9 mouse cellular contexts compared by ENCODE assay signal in the genomic region with DNA sequence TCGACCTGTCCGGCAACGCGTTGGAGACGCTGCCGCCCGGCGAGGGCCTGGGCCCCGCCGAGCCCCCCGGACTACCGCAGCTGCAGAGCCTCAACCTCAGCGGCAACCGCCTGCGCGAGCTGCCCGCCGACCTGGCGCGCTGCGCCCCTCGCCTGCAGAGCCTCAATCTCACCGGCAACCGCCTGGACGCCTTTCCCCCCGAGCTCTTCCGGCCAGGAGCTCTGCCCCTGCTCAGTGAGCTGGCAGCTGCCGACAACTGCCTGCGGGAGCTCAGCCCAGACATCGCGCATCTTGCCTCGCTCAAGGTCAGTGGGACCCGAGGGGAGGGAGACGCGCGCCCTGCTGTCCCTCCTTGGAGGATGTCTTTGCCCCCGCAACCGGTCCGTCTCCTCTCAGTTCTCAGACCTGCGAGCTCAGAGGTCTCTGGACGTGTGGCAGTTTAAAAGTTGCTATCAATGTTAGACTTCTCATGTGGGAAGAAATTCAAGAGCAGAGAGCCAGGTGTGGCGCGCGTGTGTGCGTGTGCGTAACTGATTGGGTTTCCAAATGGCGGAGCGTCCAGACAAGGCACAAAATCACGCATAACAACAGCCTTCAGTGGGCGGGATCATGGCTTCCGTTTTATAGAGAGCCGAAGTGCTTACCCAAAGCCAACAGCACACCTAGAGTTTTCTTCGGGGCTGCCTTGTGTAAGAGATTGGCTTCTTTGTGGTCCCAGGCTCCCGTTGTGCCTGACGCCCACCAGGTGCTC. TPM values are rescaled to one million over a fixed set of nuclear protein-coding genes. Genes with fewer than 3 reads are reported as not detected.
A peak's percentile ranks its signal among the peaks of the same experiment; 100 is the strongest.
DNase-seq lines count a peak whose midpoint lies in the region; ATAC-seq and TF ChIP-seq lines count a peak whose summit lies in the region.
"Had no signal": no experiment of that assay in that cellular context is flagged by ENCODE, and none has a peak within 500 bp of the region (broad histone marks: within the 10 kb centered on the region; RNA-seq: fewer than 3 reads in every experiment).

No protein-coding gene starts in this region.

- no peaks in the 10 kb centered on the region for H3K9me3 ChIP-seq in lung, embryonic 14.5 days (ENCODE audit: low read depth, low read length)
- no peaks in the 10 kb centered on the region for H3K9me3 ChIP-seq in forebrain, postnatal 0 days (ENCODE audit: low read length)
- no peaks in the 10 kb centered on the region for H3K9me3 ChIP-seq in limb, embryonic 12.5 days
- H3K9me3 ChIP-seq in neural tube, embryonic 12.5 days, result no peaks in the 10 kb centered on the region

- H3K9ac ChIP-seq in lung, embryonic 14.5 days, result peak overlapping the region; percentile 91
- peak overlapping the region; percentile 85 for H3K9ac ChIP-seq in forebrain, postnatal 0 days
- peak overlapping the region; percentile 97 for H3K9ac ChIP-seq in limb, embryonic 12.5 days (replicated peaks)
- peak overlapping the region; percentile 98 for H3K9ac ChIP-seq in neural tube, embryonic 12.5 days

- peak; percentile 20 for DNase-seq in lung, embryonic 14.5 days
- DNase-seq in lung, adult 18-20 months, result no peak
- DNase-seq in T-cell, adult 2 months (ENCODE audit: low spot score), result peak; percentile 34
- DNase-seq in forebrain, postnatal 0 days, result peak; percentile 33
- no peak for DNase-seq in right cerebral cortex, postnatal 36 days (ENCODE audit: low spot score in 2 of 2)
- no peak for DNase-seq in urinary bladder, postnatal 4 days (ENCODE audit: low spot score in 2 of 2)

- H3K4me1 ChIP-seq in lung, embryonic 14.5 days (ENCODE audit: insufficient read depth), result peaks cover 12% of the 10 kb centered on the region
- H3K4me1 ChIP-seq in forebrain, postnatal 0 days (ENCODE audit: insufficient read depth), result peaks cover 12% of the 10 kb centered on the region
- peaks cover 24% of the 10 kb centered on the region for H3K4me1 ChIP-seq in limb, embryonic 12.5 days (replicated peaks)
- peaks cover 21% of the 10 kb centered on the region for H3K4me1 ChIP-seq in neural tube, embryonic 12.5 days

- peak overlapping the region; percentile 96 for H3K4me2 ChIP-seq in lung, embryonic 14.5 days
- H3K4me2 ChIP-seq in forebrain, postnatal 0 days (ENCODE audit: low read depth), result peak overlapping the region; percentile 93
- H3K4me2 ChIP-seq in limb, embryonic 12.5 days, result peak overlapping the region; percentile 99
- peak overlapping the region; percentile 100 for H3K4me2 ChIP-seq in neural tube, embryonic 12.5 days (replicated peaks)

- no peak for TF ChIP-seq CTCF in lung, embryonic 14.5 days (IDR thresholded peaks at IDR 0.05; ENCODE audit: low read depth)
- no peak for TF ChIP-seq CTCF in forebrain, postnatal 0 days (IDR thresholded peaks at IDR 0.05; ENCODE audit: low read depth)

- H3K4me3 ChIP-seq in lung, embryonic 14.5 days (ENCODE audit: low read depth, low read length), result peak overlapping the region; percentile 99
- peak overlapping the region; percentile 93 for H3K4me3 ChIP-seq in forebrain, postnatal 0 days (ENCODE audit: low read depth, low read length)
- H3K4me3 ChIP-seq in limb, embryonic 12.5 days (replicated peaks), result peak overlapping the region; percentile 100
- peak overlapping the region; percentile 100 for H3K4me3 ChIP-seq in neural tube, embryonic 12.5 days

- H3K27ac ChIP-seq in lung, embryonic 14.5 days (ENCODE audit: low read depth), result peak overlapping the region; percentile 46; the same call in 1 of the 2 replicates
- H3K27ac ChIP-seq in forebrain, postnatal 0 days (ENCODE audit: low read depth, low read length), result peak overlapping the region; percentile 64
- peak overlapping the region; percentile 72 for H3K27ac ChIP-seq in limb, embryonic 12.5 days
- H3K27ac ChIP-seq in neural tube, embryonic 12.5 days, result 0 out of 2 replicates have a peak overlapping the region, but pooled peaks have one; percentile 5

- H3K36me3 ChIP-seq in lung, embryonic 14.5 days (ENCODE audit: insufficient read depth), result peaks cover 35% of the 10 kb centered on the region
- H3K36me3 ChIP-seq in forebrain, postnatal 0 days (ENCODE audit: insufficient read depth), result peaks cover 24% of the 10 kb centered on the region
- peaks cover 40% of the 10 kb centered on the region for H3K36me3 ChIP-seq in limb, embryonic 12.5 days
- H3K36me3 ChIP-seq in neural tube, embryonic 12.5 days, result peaks cover 31% of the 10 kb centered on the region

- no peaks in the 10 kb centered on the region for H3K27me3 ChIP-seq in lung, embryonic 14.5 days (ENCODE audit: insufficient read depth, low read length)
- H3K27me3 ChIP-seq in forebrain, postnatal 0 days (ENCODE audit: insufficient read depth, low read length), result no peaks in the 10 kb centered on the region
- no peaks in the 10 kb centered on the region for H3K27me3 ChIP-seq in limb, embryonic 12.5 days
- no peaks in the 10 kb centered on the region for H3K27me3 ChIP-seq in neural tube, embryonic 12.5 days (replicated peaks)

- no peak for ATAC-seq in lung, embryonic 14.5 days (ENCODE audit: insufficient read depth)
- ATAC-seq in forebrain, postnatal 0 days, result no peak; the same call in 1 of the 2 replicates
- ATAC-seq in limb, embryonic 12.5 days (ENCODE audit: insufficient number of reproducible peaks, insufficient read depth, low FRiP score, low TSS enrichment, low read depth), result no peak
- no peak for ATAC-seq in neural tube, embryonic 12.5 days (ENCODE audit: low FRiP score, low read depth)

- whole genome bisulfite sequencing in lung, embryonic 14.5 days, result 2% methylated on average over 51 of the region's 55 CpGs
- WGBS in forebrain, postnatal 0 days, result 2% methylated on average over 55 of the region's 55 CpGs
- WGBS in limb, embryonic 12.5 days, result 2% methylated on average over 55 of the region's 55 CpGs
- WGBS in neural tube, embryonic 12.5 days, result 2% methylated on average over 55 of the region's 55 CpGs

RNA-seq across cellular contexts. Expression of gene Lrrc47, which starts 0.8 kb away (rescaled TPM):
- polyA plus RNA-seq in lung, embryonic 14.5 days (2014; fragmentation: Nextera tagmentation; extraction: Ambion mirVana), result 13.2 and 13.6 TPM in 2 replicates
- total RNA-seq in forebrain, postnatal 0 days (2014; rRNA removed), result 21.9 and 27.4 TPM in 2 replicates
- 19.4 and 20.5 TPM in 2 replicates for polyA plus RNA-seq in forebrain, postnatal 0 days (2015; fragmentation: Nextera tagmentation; extraction: Ambion mirVana)
- 34.4 and 37.8 TPM in 2 replicates for polyA plus RNA-seq in limb, embryonic 12.5 days (2016; fragmentation: Nextera tagmentation; extraction: Ambion mirVana)
- 36.1 and 38.9 TPM in 2 replicates for polyA plus RNA-seq in neural tube, embryonic 12.5 days (2016; fragmentation: Nextera tagmentation; extraction: Ambion mirVana)

RNA-seq across cellular contexts. Expression of gene Smim1, which starts 13.7 kb away (rescaled TPM):
- 33.3 and 37.2 TPM in 2 replicates for polyA plus RNA-seq in lung, embryonic 14.5 days (2014; fragmentation: Nextera tagmentation; extraction: Ambion mirVana)
- 8.5 and 10.2 TPM in 2 replicates for total RNA-seq in forebrain, postnatal 0 days (2014; rRNA removed)
- 7.2 TPM in 2 replicates for polyA plus RNA-seq in forebrain, postnatal 0 days (2015; fragmentation: Nextera tagmentation; extraction: Ambion mirVana)
- polyA plus RNA-seq in limb, embryonic 12.5 days (2016; fragmentation: Nextera tagmentation; extraction: Ambion mirVana), result 6.3 and 8.1 TPM in 2 replicates
- polyA plus RNA-seq in neural tube, embryonic 12.5 days (2016; fragmentation: Nextera tagmentation; extraction: Ambion mirVana), result 6.4 and 7.8 TPM in 2 replicates

RNA-seq across cellular contexts. Expression of gene Ccdc27, which starts 30.2 kb away (rescaled TPM):
- polyA plus RNA-seq in lung, embryonic 14.5 days (2014; fragmentation: Nextera tagmentation; extraction: Ambion mirVana), result 0.08 TPM in 1 of 2 replicates, not detected in the other
- total RNA-seq in forebrain, postnatal 0 days (2014; rRNA removed), result not detected in 2 replicates
- not detected in 2 replicates for polyA plus RNA-seq in forebrain, postnatal 0 days (2015; fragmentation: Nextera tagmentation; extraction: Ambion mirVana)
- polyA plus RNA-seq in limb, embryonic 12.5 days (2016; fragmentation: Nextera tagmentation; extraction: Ambion mirVana), result not detected in 2 replicates
- not detected in 2 replicates for polyA plus RNA-seq in neural tube, embryonic 12.5 days (2016; fragmentation: Nextera tagmentation; extraction: Ambion mirVana)
- total RNA-seq: heart, adult 18-20 months had no signal

RNA-seq across cellular contexts. Expression of gene Cep104, which starts 37.3 kb away (rescaled TPM):
- 18.9 and 21.4 TPM in 2 replicates for polyA plus RNA-seq in lung, embryonic 14.5 days (2014; fragmentation: Nextera tagmentation; extraction: Ambion mirVana)
- 9.2 and 10.5 TPM in 2 replicates for total RNA-seq in forebrain, postnatal 0 days (2014; rRNA removed)
- 7.7 and 9.9 TPM in 2 replicates for polyA plus RNA-seq in forebrain, postnatal 0 days (2015; fragmentation: Nextera tagmentation; extraction: Ambion mirVana)
- polyA plus RNA-seq in limb, embryonic 12.5 days (2016; fragmentation: Nextera tagmentation; extraction: Ambion mirVana), result 20.4 and 21.0 TPM in 2 replicates
- polyA plus RNA-seq in neural tube, embryonic 12.5 days (2016; fragmentation: Nextera tagmentation; extraction: Ambion mirVana), result 21.3 and 24.2 TPM in 2 replicates

RNA-seq across cellular contexts. Expression of gene Dffb, which starts 37.4 kb away (rescaled TPM):
- polyA plus RNA-seq in lung, embryonic 14.5 days (2014; fragmentation: Nextera tagmentation; extraction: Ambion mirVana), result 11.1 and 12.4 TPM in 2 replicates
- 18.9 and 22.7 TPM in 2 replicates for total RNA-seq in forebrain, postnatal 0 days (2014; rRNA removed)
- polyA plus RNA-seq in forebrain, postnatal 0 days (2015; fragmentation: Nextera tagmentation; extraction: Ambion mirVana), result 8.6 and 9.3 TPM in 2 replicates
- 14.9 and 15.9 TPM in 2 replicates for polyA plus RNA-seq in limb, embryonic 12.5 days (2016; fragmentation: Nextera tagmentation; extraction: Ambion mirVana)
- 10.1 and 10.8 TPM in 2 replicates for polyA plus RNA-seq in neural tube, embryonic 12.5 days (2016; fragmentation: Nextera tagmentation; extraction: Ambion mirVana)

Comparison
In these comparisons a context has a peak if more than half of its experiments do, and no peak if none do; other contexts are left out.
1. DNase-seq: peak in lung, embryonic 14.5 days (single experiment), T-cell, adult 2 months (single experiment) and forebrain, postnatal 0 days (single experiment); none in lung, adult 18-20 months (0 of 2), right cerebral cortex, postnatal 36 days (0 of 2) and urinary bladder, postnatal 4 days (0 of 2).
2. H3K27ac ChIP-seq: peak in every context shown above with its lines; median percentile 72 in limb, embryonic 12.5 days; 64 in forebrain, postnatal 0 days; 46 in lung, embryonic 14.5 days; 5 in neural tube, embryonic 12.5 days.
3. Peak in every context shown above with its lines, with median percentiles within 50 percentile points of each other: H3K4me2 ChIP-seq, H3K4me3 ChIP-seq and H3K9ac ChIP-seq.